Mouse (Mus musculus) gastrocnemius, postnatal 4 days (tissue): ENCODE measurements around the gene Dusp12. TPM values are rescaled to one million over a fixed set of nuclear protein-coding genes. Genes with fewer than 3 reads are reported as not detected.

Experiments
- DNase-seq, 2 experiments: peaks; one replicate each; pipeline ENCODE4 v3.0.0; 2021 to 2022; ENCODE audit warnings: low spot score in 2 of 2, mixed read lengths in 2 of 2
- total RNA-seq, 2 experiments: library from RNA; stranded (reverse); gene quantifications; 2 replicates each; pipeline ENCODE4 v1.2.3; 2021

Gene Dusp12
- total RNA-seq, 2 experiments from 2014 or later = 13.4 to 13.8 TPM

- DNase-seq = no peak
Observed at GRCm38 (mm10) chr1:170864234-170864633, 21.1 kb downstream of the Dusp12 start.

GRCm38 (mm10) chr1:170863033-170863432 lies 22.3 kb downstream of the Dusp12 start:
- DNase-seq = no peak

GRCm38 (mm10) chr1:170862435-170862717 lies 23.0 kb downstream of the Dusp12 start:
- no peak for DNase-seq

GRCm38 (mm10) chr1:170861671-170862434 lies 23.5 kb downstream of the Dusp12 start:
- no peak for DNase-seq

GRCm38 (mm10) chr1:170858872-170859271 lies 26.5 kb downstream of the Dusp12 start:
- no peak for DNase-seq

GRCm38 (mm10) chr1:170857369-170857768 lies 28.0 kb downstream of the Dusp12 start:
- DNase-seq = no peak

GRCm38 (mm10) chr1:170855056-170855760 lies 30.1 kb downstream of the Dusp12 start:
- DNase-seq = no peak

GRCm38 (mm10) chr1:170853604-170854003 lies 31.7 kb downstream of the Dusp12 start:
- DNase-seq = no peak

- DNase-seq = no peak
Observed at GRCm38 (mm10) chr1:170850637-170851624, 34.4 kb downstream of the Dusp12 start.

GRCm38 (mm10) chr1:170850007-170850406 lies 35.3 kb downstream of the Dusp12 start:
- DNase-seq = no peak

GRCm38 (mm10) chr1:170845448-170846307 lies 39.7 kb downstream of the Dusp12 start:
- no peak for DNase-seq

GRCm38 (mm10) chr1:170844380-170844779 lies 41.0 kb downstream of the Dusp12 start:
- DNase-seq = no peak

GRCm38 (mm10) chr1:170839685-170840084 lies 45.7 kb downstream of the Dusp12 start:
- DNase-seq = no peak

- DNase-seq = no peak
Observed at GRCm38 (mm10) chr1:170834756-170835155, 50.6 kb downstream of the Dusp12 start.

- no peak for DNase-seq
Observed at GRCm38 (mm10) chr1:170829781-170830180, 55.6 kb downstream of the Dusp12 start.

- DNase-seq = no peak
Observed at GRCm38 (mm10) chr1:170829344-170829743, 56.0 kb downstream of the Dusp12 start.
